ENCODE assay signal across 1 mouse cellular context in the genomic region with DNA sequence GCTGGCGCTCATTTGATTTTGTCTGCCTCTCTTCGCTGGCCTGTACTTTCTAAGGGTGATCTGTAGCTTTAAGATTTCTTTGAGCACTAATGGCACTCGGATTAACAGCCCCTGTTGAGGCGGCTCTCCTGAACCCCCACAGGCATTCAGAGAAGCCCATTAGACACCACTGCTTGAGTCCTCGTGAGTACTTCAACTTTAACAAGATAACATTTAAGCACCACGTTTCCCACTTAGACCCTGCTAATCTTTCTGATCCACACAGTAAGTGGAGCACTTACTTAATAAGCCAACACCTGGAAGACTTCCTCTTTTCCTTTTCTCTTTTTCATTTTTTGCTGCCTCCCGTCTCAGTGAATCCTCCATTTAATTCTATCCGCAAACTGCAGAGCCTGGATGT.
TF ChIP-seq lines count a peak whose summit lies in the region.

No protein-coding gene starts in this region.

TF ChIP-seq in MEL, 35 proteins besides CTCF, POLR2A, EP300 and RAD21 (continued from another document):
- TF ChIP-seq RCOR1 (IDR thresholded peaks at IDR 0.05; ENCODE audit: low read depth, low read length) (no peak), MYC (IDR thresholded peaks at IDR 0.05; ENCODE audit: low read depth, low read length) (no peak), UBTF (IDR thresholded peaks at IDR 0.05; ENCODE audit: borderline replicate concordance, insufficient read depth, low read depth, low read length) (no peak), MEF2A (IDR thresholded peaks at IDR 0.05; ENCODE audit: extremely low read depth, insufficient replicate concordance, low read depth, low read length, poor library complexity, severe bottlenecking) (no peak), NELFE (IDR thresholded peaks at IDR 0.05; ENCODE audit: low read depth, low read length) (no peak), TCF12 (IDR thresholded peaks at IDR 0.05; ENCODE audit: low read depth, low read length) (peak; percentile 57), TBP (IDR thresholded peaks at IDR 0.05; ENCODE audit: low read depth, low read length) (no peak), MAFK (IDR thresholded peaks at IDR 0.05; ENCODE audit: borderline replicate concordance, low read depth, low read length) (no peak), GATA1 (IDR thresholded peaks at IDR 0.05; ENCODE audit: low read depth, low read length) (peak; percentile 45), ELF1 (IDR thresholded peaks at IDR 0.05; ENCODE audit: low read depth, low read length) (no peak), ETS1 (IDR thresholded peaks at IDR 0.05; ENCODE audit: low read depth, low read length) (0 out of 2 replicates have a peak, but pooled peaks have one; percentile 20), MAX (IDR thresholded peaks at IDR 0.05; ENCODE audit: low read length) (no peak), NRF1 (IDR thresholded peaks at IDR 0.05; ENCODE audit: insufficient read depth, low read depth, low read length, poor library complexity, severe bottlenecking) (no peak), ZNF384 (IDR thresholded peaks at IDR 0.05; ENCODE audit: low read depth, low read length) (no peak), USF2 (IDR thresholded peaks at IDR 0.05; ENCODE audit: borderline replicate concordance in 1 of 2, insufficient read depth in 1 of 2, low read depth in 1 of 2, low read length in 2 of 2) (no peak), TAL1 (IDR thresholded peaks at IDR 0.05; ENCODE audit: low read length) (peak; percentile 44), E2F4 (IDR thresholded peaks at IDR 0.05; ENCODE audit: borderline replicate concordance, low read depth, low read length) (no peak), HCFC1 (IDR thresholded peaks at IDR 0.05; ENCODE audit: low read depth, low read length) (no peak)
